Mouse (Mus musculus): ENCODE results near the gene Fars2. TPM values are rescaled to one million over a fixed set of nuclear protein-coding genes. Genes with fewer than 3 reads are reported as not detected.

Gene Fars2
- polyA plus RNA-seq, 1 experiment: 42.6 TPM

- TF ChIP-seq POLR2A (IDR thresholded peaks at IDR 0.05; ENCODE audit: low read depth, low read length) (no peak), CTCF (IDR thresholded peaks at IDR 0.05; ENCODE audit: extremely low read depth, insufficient read length, insufficient replicate concordance, low read depth, low read length) (no peak)
- WGBS: 88% methylated on average over 5 of the region's 5 CpGs
- Histone ChIP-seq H3K4me3 (ENCODE audit: low read depth, low read length) (no peak overlapping the region), H3K27ac (ENCODE audit: insufficient read depth, low read depth, low read length) (no peak overlapping the region), H3K27me3 (ENCODE audit: control insufficient read depth, insufficient read depth, low read length) (no peaks in the 10 kb centered on the region), H3K4me1 (ENCODE audit: control insufficient read depth, insufficient read depth, insufficient read length, low read length) (0 out of 2 replicates have a peak, but pooled peaks cover 2% of the 10 kb centered on the region), H3K36me3 (ENCODE audit: control insufficient read depth, insufficient read depth, low read length) (no peaks in the 10 kb centered on the region)
Observed at GRCm38 (mm10) chr13:36193484-36194113, 76.4 kb downstream of the Fars2 start.

GRCm38 (mm10) chr13:36199288-36199687, 82.1 kb downstream of the Fars2 start:
- Histone ChIP-seq H3K27me3 (ENCODE audit: control insufficient read depth, insufficient read depth, low read length) (no peaks in the 10 kb centered on the region), H3K4me3 (ENCODE audit: low read depth, low read length) (no peak overlapping the region), H3K36me3 (ENCODE audit: control insufficient read depth, insufficient read depth, low read length) (no peaks in the 10 kb centered on the region), H3K4me1 (ENCODE audit: control insufficient read depth, insufficient read depth, insufficient read length, low read length) (no peaks in the 10 kb centered on the region), H3K27ac (ENCODE audit: insufficient read depth, low read depth, low read length) (no peak overlapping the region)
- WGBS: 87% methylated on average over 1 of the region's 1 CpGs
- no peak for TF ChIP-seq POLR2A (IDR thresholded peaks at IDR 0.05; ENCODE audit: low read depth, low read length)
- TF ChIP-seq CTCF (IDR thresholded peaks at IDR 0.05; ENCODE audit: extremely low read depth, insufficient read length, insufficient replicate concordance, low read depth, low read length): no peak

GRCm38 (mm10) chr13:36200453-36200852, 83.2 kb downstream of the Fars2 start:
- Histone ChIP-seq H3K36me3 (ENCODE audit: control insufficient read depth, insufficient read depth, low read length) (no peaks in the 10 kb centered on the region; the same call in 1 of the 2 replicates), H3K27ac (ENCODE audit: insufficient read depth, low read depth, low read length) (no peak overlapping the region), H3K4me1 (ENCODE audit: control insufficient read depth, insufficient read depth, insufficient read length, low read length) (no peaks in the 10 kb centered on the region), H3K27me3 (ENCODE audit: control insufficient read depth, insufficient read depth, low read length) (no peaks in the 10 kb centered on the region), H3K4me3 (ENCODE audit: low read depth, low read length) (no peak overlapping the region)
- no peak for TF ChIP-seq CTCF (IDR thresholded peaks at IDR 0.05; ENCODE audit: extremely low read depth, insufficient read length, insufficient replicate concordance, low read depth, low read length)
- no peak for TF ChIP-seq POLR2A (IDR thresholded peaks at IDR 0.05; ENCODE audit: low read depth, low read length)
- 88% methylated on average over 4 of the region's 4 CpGs for WGBS

- no peaks in the 10 kb centered on the region for H3K27me3 ChIP-seq (ENCODE audit: control insufficient read depth, insufficient read depth, low read length)
- 66% methylated on average over 2 of the region's 2 CpGs for WGBS
- H3K4me3 ChIP-seq (ENCODE audit: low read depth, low read length): no peak overlapping the region
- no peaks in the 10 kb centered on the region; the same call in 1 of the 2 replicates for H3K36me3 ChIP-seq (ENCODE audit: control insufficient read depth, insufficient read depth, low read length)
- H3K27ac ChIP-seq (ENCODE audit: insufficient read depth, low read depth, low read length): no peak overlapping the region
- no peak for TF ChIP-seq CTCF (IDR thresholded peaks at IDR 0.05; ENCODE audit: extremely low read depth, insufficient read length, insufficient replicate concordance, low read depth, low read length)
- no peak for TF ChIP-seq POLR2A (IDR thresholded peaks at IDR 0.05; ENCODE audit: low read depth, low read length)
- no peaks in the 10 kb centered on the region for H3K4me1 ChIP-seq (ENCODE audit: control insufficient read depth, insufficient read depth, insufficient read length, low read length)
Observed at GRCm38 (mm10) chr13:36202496-36202895, 85.3 kb downstream of the Fars2 start.

- Histone ChIP-seq H3K4me1 (ENCODE audit: control insufficient read depth, insufficient read depth, insufficient read length, low read length) (no peaks in the 10 kb centered on the region), H3K27ac (ENCODE audit: insufficient read depth, low read depth, low read length) (no peak overlapping the region), H3K4me3 (ENCODE audit: low read depth, low read length) (no peak overlapping the region), H3K27me3 (ENCODE audit: control insufficient read depth, insufficient read depth, low read length) (no peaks in the 10 kb centered on the region), H3K36me3 (ENCODE audit: control insufficient read depth, insufficient read depth, low read length) (peaks cover 2% of the 10 kb centered on the region; the same call in 1 of the 2 replicates)
- 90% methylated on average over 6 of the region's 6 CpGs for WGBS
- TF ChIP-seq POLR2A (IDR thresholded peaks at IDR 0.05; ENCODE audit: low read depth, low read length): no peak
- TF ChIP-seq CTCF (IDR thresholded peaks at IDR 0.05; ENCODE audit: extremely low read depth, insufficient read length, insufficient replicate concordance, low read depth, low read length): no peak
Observed at GRCm38 (mm10) chr13:36203014-36203413, 85.8 kb downstream of the Fars2 start.

- 85% methylated on average over 3 of the region's 3 CpGs for WGBS
- Histone ChIP-seq H3K4me1 (ENCODE audit: control insufficient read depth, insufficient read depth, insufficient read length, low read length) (no peaks in the 10 kb centered on the region), H3K27ac (ENCODE audit: insufficient read depth, low read depth, low read length) (no peak overlapping the region), H3K27me3 (ENCODE audit: control insufficient read depth, insufficient read depth, low read length) (no peaks in the 10 kb centered on the region), H3K36me3 (ENCODE audit: control insufficient read depth, insufficient read depth, low read length) (peaks cover 3% of the 10 kb centered on the region; the same call in 1 of the 2 replicates), H3K4me3 (ENCODE audit: low read depth, low read length) (no peak overlapping the region)
- TF ChIP-seq POLR2A (IDR thresholded peaks at IDR 0.05; ENCODE audit: low read depth, low read length) (no peak), CTCF (IDR thresholded peaks at IDR 0.05; ENCODE audit: extremely low read depth, insufficient read length, insufficient replicate concordance, low read depth, low read length) (no peak)
Observed at GRCm38 (mm10) chr13:36204320-36204719, 87.1 kb downstream of the Fars2 start.

GRCm38 (mm10) chr13:36210965-36211364, 93.8 kb downstream of the Fars2 start:
- peaks cover 3% of the 10 kb centered on the region; the same call in 1 of the 2 replicates for H3K36me3 ChIP-seq (ENCODE audit: control insufficient read depth, insufficient read depth, low read length)
- no peak for TF ChIP-seq CTCF (IDR thresholded peaks at IDR 0.05; ENCODE audit: extremely low read depth, insufficient read length, insufficient replicate concordance, low read depth, low read length)
- TF ChIP-seq POLR2A (IDR thresholded peaks at IDR 0.05; ENCODE audit: low read depth, low read length): no peak
- H3K4me3 ChIP-seq (ENCODE audit: low read depth, low read length): no peak overlapping the region
- no peaks in the 10 kb centered on the region for H3K4me1 ChIP-seq (ENCODE audit: control insufficient read depth, insufficient read depth, insufficient read length, low read length)
- H3K27me3 ChIP-seq (ENCODE audit: control insufficient read depth, insufficient read depth, low read length): no peaks in the 10 kb centered on the region
- 90% methylated on average over 3 of the region's 3 CpGs for WGBS
- H3K27ac ChIP-seq (ENCODE audit: insufficient read depth, low read depth, low read length): no peak overlapping the region

Measured in small intestine, adult 2 months (tissue).